Mouse (Mus musculus) lung, embryonic 14.5 days (tissue): Measurements from ENCODE around the gene Galm. TPM values are rescaled to one million over a fixed set of nuclear protein-coding genes. Genes with fewer than 3 reads are reported as not detected.

ENCODE experiments used
- ATAC-seq: fragments of 200-750 bp; cut with Nextera tagmentation; 2 replicates; pipeline ENCODE4 v1.8.0; 2017; ENCODE audit warnings: mild to moderate bottlenecking, moderate TSS enrichment, moderate library complexity; ENCODE audit not compliant: insufficient read depth
- DNase-seq: peaks from one replicate; pipeline ENCODE4 v3.0.0-alpha.2; 2015
- H3K27ac ChIP-seq: fragments of 300-500 bp; sonication (generic); 2 replicates; pipeline ENCODE4 v1.5.1; 2014; ENCODE audit warnings: low read depth, mild to moderate bottlenecking, moderate library complexity
- H3K27me3 ChIP-seq: fragments of 300-500 bp; sonication (generic); 2 replicates; pipeline ENCODE4 v1.6.1; 2014; ENCODE audit warnings: low read length, control low read depth; ENCODE audit not compliant: insufficient read depth
- H3K36me3 ChIP-seq: fragments of 300-500 bp; sonication (generic); 2 replicates; pipeline ENCODE4 v1.6.1; 2014; ENCODE audit warnings: control low read depth; ENCODE audit not compliant: insufficient read depth
- H3K4me1 ChIP-seq: fragments of 300-500 bp; sonication (generic); 2 replicates; pipeline ENCODE4 v1.6.1; 2014; ENCODE audit warnings: antibody characterized with exemption, control low read depth; ENCODE audit not compliant: insufficient read depth
- H3K4me2 ChIP-seq: fragments of 300-500 bp; sonication (generic); 2 replicates; pipeline ENCODE4 v1.6.1; 2014; ENCODE audit warnings: mild to moderate bottlenecking
- H3K4me3 ChIP-seq: fragments of 300-500 bp; sonication (generic); 2 replicates; pipeline ENCODE4 v1.5.1; 2014; ENCODE audit warnings: low read depth, low read length
- H3K9ac ChIP-seq: fragments of 300-500 bp; sonication (generic); 2 replicates; pipeline ENCODE4 v1.6.1; 2014
- H3K9me3 ChIP-seq: fragments of 300-500 bp; sonication (generic); 2 replicates; pipeline ENCODE4 v1.6.1; 2016; ENCODE audit warnings: low read depth, low read length, control low read depth
- CTCF ChIP-seq: IDR thresholded peaks from 2 replicates; pipeline ENCODE4 v1.5.1; 2016; ENCODE audit warnings: antibody characterized with exemption, low read depth
- WGBS: fragments of 180-500 bp; shearing (Covaris S2); extraction: QIAGEN DNeasy Blood & Tissue Kit; methylation state at CpG from one replicate; pipeline ENCODE4 v1.1.7; 2014; 5-methylcytosine and 5-hydroxymethylcytosine counted together
- polyA plus RNA-seq: library from polyadenylated mRNA; unstranded; fragments of >200 nt; fragmentation: Nextera tagmentation; extraction: Ambion mirVana; gene quantifications from 2 replicates; pipeline ENCODE4 v1.2.1, GENCODE M21; 2014

Gene Galm
- polyA plus RNA-seq, 1 experiment from 2014 or later = 15.8 TPM

DNA sequence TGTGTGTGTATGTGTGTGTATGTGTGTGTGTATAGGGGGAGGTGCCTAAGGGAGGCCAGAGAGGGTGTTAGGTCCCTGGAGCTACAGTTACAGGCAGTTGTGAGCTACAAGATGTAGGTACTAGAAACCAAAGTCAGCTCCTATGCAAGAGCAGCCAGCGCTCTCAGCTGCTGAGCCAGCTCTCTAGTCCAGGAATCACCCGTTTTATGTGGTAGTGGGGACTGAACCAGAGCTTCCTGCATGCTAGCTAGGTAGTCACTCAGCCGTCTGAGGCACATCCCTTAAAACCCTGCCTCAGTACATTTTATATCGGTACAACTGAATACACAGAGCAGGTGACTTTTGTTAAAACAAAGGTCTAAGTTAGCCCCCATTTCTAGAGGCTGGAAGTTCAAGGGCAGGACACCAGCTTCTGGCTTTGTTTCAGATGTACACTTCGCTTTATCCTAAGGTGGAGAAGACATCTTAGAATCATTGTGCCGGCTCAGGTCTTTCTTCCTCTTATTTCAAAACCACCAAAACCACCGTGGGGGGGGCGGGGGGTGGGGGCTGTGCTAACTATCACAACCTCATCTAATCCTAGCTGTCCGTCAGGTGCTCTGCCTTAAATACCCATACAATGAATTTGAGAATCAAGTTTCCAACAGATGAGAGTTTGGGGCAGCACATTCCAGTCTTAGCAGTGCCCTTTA lies 12.6 kb downstream of the Galm start:
- H3K9me3 ChIP-seq = no peaks in the 10 kb centered on the region
- peaks cover 6% of the 10 kb centered on the region; the same call in 1 of the 2 replicates for H3K4me1 ChIP-seq
- ATAC-seq (no peak), DNase-seq (no peak)
- H3K9ac ChIP-seq = no peak overlapping the region
- H3K4me3 ChIP-seq = no peak overlapping the region
- 72% methylated on average over 9 of the region's 9 CpGs for WGBS
- H3K4me2 ChIP-seq = no peak overlapping the region
- H3K27me3 ChIP-seq = no peaks in the 10 kb centered on the region
- TF ChIP-seq CTCF = no peak
- no peak overlapping the region for H3K27ac ChIP-seq
- no peaks in the 10 kb centered on the region for H3K36me3 ChIP-seq

DNA sequence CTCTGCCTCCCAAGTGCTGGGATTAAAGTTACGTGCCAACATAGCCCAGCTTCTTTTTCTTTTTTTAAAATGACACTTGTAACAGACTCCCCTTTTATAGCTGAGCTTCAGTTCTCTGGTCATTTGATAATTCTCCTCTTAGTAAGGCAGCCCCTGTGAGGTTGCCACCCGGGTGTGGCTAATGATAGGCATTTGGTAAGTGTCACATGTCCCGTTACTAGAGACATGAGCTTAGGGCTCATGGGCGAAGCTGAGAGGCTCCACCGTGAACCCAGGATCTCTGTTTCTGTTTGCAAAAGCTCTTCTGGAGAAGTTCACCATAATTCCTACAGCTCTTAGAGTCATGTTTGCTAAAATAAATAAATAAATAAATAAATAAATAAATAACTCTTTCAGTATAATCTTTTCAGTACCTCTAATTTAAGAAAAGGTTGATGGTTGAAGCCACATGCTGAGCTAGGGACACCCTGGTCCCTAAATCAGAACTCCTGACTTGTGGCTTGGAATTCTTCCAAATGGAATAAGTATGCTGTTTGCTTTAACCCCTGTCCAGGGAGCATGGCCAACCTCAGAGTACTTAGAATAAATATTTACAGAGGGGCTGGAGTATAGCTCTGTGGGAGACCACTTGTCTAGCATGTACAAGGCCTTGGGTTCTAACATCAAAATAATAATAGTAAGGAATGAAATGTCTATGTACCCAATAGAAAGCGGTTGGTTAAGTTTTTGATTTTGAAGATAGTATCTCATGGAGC lies 16.4 kb downstream of the Galm start:
- no peak for ATAC-seq
- TF ChIP-seq CTCF = no peak
- no peaks in the 10 kb centered on the region for H3K9me3 ChIP-seq
- H3K27ac ChIP-seq = no peak overlapping the region
- no peak overlapping the region for H3K4me2 ChIP-seq
- no peak overlapping the region for H3K9ac ChIP-seq
- no peak overlapping the region for H3K4me3 ChIP-seq
- 65% methylated on average over 6 of the region's 6 CpGs for WGBS
- H3K27me3 ChIP-seq = no peaks in the 10 kb centered on the region
- DNase-seq = peak; percentile 60
- no peaks in the 10 kb centered on the region for H3K36me3 ChIP-seq
- peaks cover 11% of the 10 kb centered on the region for H3K4me1 ChIP-seq

DNA sequence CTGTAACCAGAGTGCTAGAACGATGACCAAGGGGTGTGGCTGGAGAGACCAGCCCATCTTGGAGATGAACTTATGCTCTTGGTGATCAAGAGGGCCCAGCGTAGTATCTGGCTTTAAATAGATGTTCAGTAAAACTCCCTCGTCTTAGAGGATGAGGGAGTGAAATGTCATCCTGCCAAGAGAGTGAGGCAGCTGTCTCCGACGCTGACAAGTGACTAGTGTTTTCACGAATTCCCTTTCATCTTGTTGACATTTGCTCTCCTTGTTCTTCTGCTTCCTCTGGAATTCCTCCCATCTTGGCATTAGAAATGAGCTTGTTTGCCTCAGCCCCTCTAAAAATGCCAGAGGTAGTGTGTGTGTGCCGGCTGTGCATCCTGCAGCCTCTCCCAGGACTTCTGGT lies 17.9 kb downstream of the Galm start:
- ATAC-seq = no peak
- DNase-seq = peak; percentile 43
- Histone ChIP-seq H3K27ac (no peak overlapping the region), H3K9ac (no peak overlapping the region), H3K4me2 (no peak overlapping the region), H3K9me3 (no peaks in the 10 kb centered on the region), H3K27me3 (no peaks in the 10 kb centered on the region), H3K4me3 (no peak overlapping the region), H3K36me3 (no peaks in the 10 kb centered on the region), H3K4me1 (peaks cover 14% of the 10 kb centered on the region)
- TF ChIP-seq CTCF = no peak
- 23% methylated on average over 7 of the region's 7 CpGs for WGBS

DNA sequence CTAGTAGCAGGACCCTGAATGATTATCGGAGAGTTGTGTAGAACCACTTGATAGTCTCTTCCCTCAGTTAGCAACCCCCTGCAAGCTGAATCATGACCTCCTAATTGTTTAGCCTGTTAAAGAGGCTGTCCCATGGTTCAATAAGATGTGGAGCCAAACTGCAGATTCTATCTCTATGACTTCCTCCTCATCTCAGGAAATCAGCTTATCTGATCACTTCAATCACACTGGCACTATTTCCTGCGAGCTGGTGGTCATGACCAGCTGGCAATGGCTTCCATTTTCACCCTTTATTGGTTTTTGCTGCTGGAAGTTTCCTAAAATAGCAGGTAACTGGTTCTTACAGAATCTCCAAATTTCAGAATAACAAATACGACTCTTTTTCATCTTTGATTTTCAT lies 18.5 kb downstream of the Galm start:
- Histone ChIP-seq H3K4me2 (no peak overlapping the region), H3K9ac (no peak overlapping the region), H3K9me3 (no peaks in the 10 kb centered on the region), H3K27me3 (no peaks in the 10 kb centered on the region), H3K27ac (no peak overlapping the region), H3K4me1 (peaks cover 14% of the 10 kb centered on the region), H3K36me3 (no peaks in the 10 kb centered on the region), H3K4me3 (no peak overlapping the region)
- 69% methylated on average over 3 of the region's 3 CpGs for WGBS
- TF ChIP-seq CTCF = no peak
- no peak for DNase-seq
- ATAC-seq = no peak

DNA sequence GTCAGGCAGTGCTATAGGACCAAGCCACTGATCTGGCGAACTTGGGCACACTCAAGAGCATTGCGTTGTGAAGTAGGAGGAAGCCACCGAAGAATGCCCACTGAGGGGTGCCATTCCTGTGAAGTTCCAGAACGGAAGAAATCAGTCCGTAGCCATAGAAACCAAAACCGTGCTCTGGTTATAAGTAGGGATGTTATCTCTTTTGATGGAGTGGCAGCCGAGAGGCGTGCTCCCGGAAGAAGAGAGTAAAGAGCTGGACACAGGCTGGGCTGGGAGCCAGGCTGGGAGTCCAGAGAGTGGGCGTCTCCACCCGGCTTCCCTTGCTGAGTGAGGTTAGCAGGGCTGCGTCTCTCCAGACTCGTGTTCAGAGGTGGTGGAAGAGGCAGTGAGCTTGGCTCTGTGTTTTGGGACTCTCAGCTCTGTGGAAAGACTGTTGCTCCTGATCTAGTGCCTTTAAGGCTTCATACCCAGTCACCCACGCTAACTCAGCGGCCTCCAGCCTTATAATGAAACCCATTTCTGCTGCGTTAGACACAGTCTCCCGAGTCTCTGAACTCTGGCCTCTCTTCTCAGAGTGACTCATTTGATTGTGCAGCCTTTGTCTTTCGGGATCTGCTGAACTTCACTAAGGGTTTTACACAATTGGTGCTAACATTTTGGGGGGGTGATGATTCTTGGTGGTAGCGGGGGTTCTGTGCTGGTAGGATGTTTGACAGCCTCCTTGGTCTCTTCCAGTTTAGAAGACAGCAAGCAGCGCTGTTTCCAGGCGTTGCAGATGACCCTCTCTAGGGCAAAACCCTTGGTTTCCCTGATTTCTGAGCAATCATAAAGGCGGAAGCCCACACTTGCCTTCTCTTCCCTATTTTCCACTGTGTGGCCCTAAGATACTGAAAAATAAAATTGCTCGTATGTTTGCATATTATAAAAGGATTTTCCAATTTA lies 21.1 kb downstream of the Galm start:
- H3K9ac ChIP-seq = no peak overlapping the region

DNA sequence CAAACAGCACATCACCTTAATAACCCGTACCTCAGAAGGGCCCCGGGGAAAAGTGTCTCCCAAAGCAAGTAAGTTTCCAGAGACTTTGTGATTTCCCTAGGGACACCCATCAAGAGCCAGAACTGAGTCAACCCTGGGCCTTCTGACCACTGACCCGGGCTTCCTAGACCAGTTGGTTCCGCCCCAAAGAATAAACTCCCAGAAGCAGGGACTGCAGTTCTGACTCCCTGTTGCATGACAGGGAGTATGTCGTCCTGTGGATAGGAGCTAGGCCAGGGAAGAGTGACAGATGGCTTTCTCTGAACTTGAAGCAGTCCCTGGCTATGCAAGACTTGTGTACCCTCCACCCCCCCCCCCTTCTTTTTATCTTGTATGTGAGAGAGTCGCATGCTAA lies 21.7 kb downstream of the Galm start:
- peaks cover 13% of the 10 kb centered on the region for H3K4me1 ChIP-seq
- no peaks in the 10 kb centered on the region for H3K27me3 ChIP-seq
- H3K9me3 ChIP-seq = no peaks in the 10 kb centered on the region
- ATAC-seq (no peak), DNase-seq (no peak)
- no peak overlapping the region for H3K4me3 ChIP-seq
- 80% methylated on average over 6 of the region's 6 CpGs for WGBS
- no peak for TF ChIP-seq CTCF
- no peak overlapping the region for H3K4me2 ChIP-seq
- H3K9ac ChIP-seq = no peak overlapping the region
- no peaks in the 10 kb centered on the region for H3K36me3 ChIP-seq
- H3K27ac ChIP-seq = 0 out of 2 replicates have a peak overlapping the region, but pooled peaks have one; percentile 61

More for the DNA sequence above, 21.1 kb downstream of the Galm start:
- no peak; the same call in 1 of the 2 replicates for TF ChIP-seq CTCF
- peak overlapping the region; percentile 61; the same call in 1 of the 2 replicates for H3K27ac ChIP-seq
- no peaks in the 10 kb centered on the region for H3K27me3 ChIP-seq
- DNase-seq (peak; percentile 94), ATAC-seq (peak; percentile 96)
- WGBS = 38% methylated on average over 23 of the region's 23 CpGs
- peak overlapping the region; percentile 52 for H3K4me2 ChIP-seq
- H3K4me3 ChIP-seq = no peak overlapping the region; the same call in 1 of the 2 replicates
- H3K4me1 ChIP-seq = peaks cover 14% of the 10 kb centered on the region
- no peaks in the 10 kb centered on the region for H3K36me3 ChIP-seq
- no peaks in the 10 kb centered on the region for H3K9me3 ChIP-seq
